Mouse (Mus musculus): ENCODE results near the gene Lmo7.

The Lmo7 gene

DNA sequence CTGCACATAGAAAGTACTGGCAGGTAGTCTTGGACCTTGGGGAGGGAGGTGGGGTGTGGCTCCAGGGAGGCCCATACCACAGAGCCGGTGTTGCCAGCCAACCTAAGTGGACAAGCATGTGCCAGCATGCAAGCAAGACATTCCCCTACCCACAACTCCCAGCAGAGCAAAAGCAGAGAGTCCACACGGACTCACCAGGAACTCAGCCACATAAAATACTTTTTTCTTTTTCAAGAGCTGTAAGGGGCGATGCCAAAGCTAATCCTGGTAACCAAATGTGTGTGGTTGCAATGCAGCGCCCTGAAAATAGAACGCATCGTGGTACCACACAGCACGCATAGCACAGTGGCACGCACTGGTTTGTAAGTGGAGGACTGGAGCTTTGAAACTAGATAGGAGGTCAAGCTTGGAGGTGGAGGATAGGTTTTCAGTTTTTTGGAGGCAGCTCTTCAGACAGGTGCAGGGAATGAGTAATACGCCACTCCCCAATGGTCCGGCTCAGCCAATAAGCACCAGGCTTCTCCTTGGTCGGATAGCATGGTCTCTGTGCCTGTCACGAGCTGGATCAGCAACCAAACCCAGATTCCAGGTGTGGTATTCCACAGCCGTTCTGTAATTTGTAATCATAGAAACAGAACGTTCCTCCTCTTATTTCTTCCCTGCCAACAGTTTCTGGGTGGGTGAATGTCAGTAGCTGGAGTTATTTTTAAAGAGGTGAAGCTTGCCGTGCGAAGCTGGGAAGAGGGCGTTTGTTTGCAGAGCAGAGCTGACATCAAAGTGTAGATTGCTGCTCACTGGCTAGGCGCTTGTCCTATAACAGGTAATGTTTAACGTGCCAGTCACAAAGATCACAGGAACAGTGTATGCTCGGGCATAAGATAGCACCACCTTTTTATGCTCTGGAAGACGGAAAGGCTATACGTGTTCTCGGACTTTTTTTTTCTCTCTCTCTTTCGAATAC lies 110.3 kb downstream of the Lmo7 start:
- DNase-seq: peak; percentile 80

DNA sequence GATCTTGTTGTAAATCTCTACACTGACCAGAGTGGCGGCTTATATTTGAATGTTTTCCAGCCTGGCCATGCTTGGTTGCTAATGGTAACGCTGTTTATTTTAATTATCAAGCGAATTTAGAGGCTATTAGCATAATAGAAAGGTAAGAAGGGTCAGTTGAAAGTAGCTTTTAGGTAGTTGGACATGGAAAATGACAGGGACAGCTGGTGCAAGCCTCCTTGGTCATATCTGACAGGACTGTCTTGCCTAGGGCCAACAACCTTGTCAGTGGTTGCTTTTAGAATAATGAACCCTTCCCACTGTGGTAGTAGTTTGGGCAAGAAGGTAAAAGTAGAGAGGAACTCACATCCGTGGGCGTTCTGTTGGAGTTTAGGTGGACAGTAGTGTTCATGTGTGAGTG lies 111.5 kb downstream of the Lmo7 start:
- DNase-seq: no peak

GRCm38 (mm10) chr14:101842521-101842920 lies 112.8 kb downstream of the Lmo7 start:
- DNase-seq: no peak

DNA sequence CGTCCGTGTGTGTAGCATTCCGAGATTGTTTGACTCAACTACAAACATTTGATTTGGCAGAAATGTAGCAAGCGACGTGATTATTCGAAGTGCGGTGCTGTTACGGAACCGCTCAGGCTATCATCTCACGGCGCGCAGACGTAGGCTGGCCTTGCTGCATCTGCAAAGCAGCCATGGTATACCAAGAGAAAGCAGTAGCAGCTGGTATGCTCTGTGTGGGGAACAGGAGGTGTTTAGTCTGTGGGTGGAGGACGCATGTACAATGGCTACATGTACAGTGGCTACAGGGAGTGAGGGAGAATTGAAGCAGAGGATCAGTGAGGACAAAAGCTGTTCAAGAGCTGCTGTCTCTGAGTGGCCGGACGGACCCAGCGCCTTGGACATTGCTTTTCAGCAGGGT lies 113.7 kb downstream of the Lmo7 start:
- DNase-seq: peak; percentile 75

DNA sequence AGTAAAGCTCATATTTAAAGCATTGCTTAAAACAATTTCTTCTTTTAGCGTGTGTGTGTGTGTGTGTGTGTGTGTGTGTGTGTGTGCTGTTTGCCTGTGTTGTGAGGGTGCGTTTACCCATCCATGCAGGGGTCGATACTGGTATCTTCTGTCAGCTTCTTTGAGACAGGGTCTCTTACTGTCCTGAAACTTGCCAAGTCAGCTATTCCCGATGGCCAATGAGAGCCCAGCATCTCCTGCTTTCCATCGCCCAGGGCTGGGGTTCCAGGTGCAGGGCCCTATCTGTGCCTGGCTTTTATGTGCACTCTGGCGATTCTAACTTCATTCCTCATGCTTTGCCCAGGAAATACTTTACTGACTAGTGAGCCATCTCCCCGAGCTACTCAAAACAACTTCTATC lies 114.7 kb downstream of the Lmo7 start:
- no peak for DNase-seq

DNA sequence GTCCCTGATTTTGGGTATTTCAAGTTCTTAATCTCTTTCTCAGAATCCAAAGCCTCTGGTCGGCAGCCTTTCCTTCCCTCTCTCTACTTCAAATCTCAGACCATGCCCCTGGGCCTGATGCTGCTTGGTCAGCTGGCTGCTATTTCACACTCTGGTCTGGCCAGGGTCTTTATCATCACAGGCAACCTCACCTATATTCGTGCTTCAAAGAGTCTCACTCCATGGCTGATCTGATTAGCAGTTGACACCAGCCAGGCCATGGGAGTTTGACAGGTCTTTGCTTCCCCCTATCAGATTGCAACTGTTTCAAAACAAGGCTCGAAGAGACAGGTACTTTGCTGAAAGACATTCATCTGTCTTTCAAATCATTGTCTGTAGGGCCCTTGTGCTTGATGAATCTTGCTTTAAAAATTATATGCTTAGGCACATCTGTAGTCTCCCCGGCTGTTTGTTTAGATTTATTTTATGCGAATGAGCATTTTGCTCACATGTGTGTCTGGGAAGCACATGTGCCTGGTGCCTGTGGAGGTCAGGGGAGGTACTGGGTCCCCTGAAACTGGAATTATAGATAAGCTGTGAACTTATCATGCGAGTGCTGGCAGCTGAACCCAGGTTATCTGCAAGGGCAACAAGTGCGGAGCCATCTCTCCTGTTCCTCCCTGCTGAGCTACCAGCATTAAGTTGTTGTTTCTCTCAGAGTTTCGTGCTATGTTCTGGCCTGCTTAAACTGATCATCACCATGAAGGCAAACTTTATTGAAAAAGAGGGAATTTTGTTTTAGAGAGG lies 116.5 kb downstream of the Lmo7 start:
- no peak for DNase-seq

DNA sequence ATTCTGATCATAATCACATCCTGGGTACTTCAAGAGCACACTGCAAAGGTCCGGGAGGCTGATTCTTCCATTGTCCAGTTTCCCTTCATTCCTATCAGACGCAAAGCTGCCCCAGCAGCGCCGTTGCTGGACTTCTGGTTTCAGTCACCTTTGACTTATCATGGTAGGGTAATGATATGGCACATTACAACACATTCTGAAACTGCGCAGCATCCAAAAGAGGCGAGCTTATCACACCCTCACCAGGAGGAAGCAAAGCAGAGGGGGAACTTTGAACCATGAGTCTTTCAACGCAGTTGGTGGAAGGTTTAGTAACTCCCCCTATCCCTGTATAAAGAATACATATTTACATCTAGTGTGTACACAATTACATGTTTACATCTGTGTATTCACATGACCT lies 117.8 kb downstream of the Lmo7 start:
- DNase-seq: no peak

GRCm38 (mm10) chr14:101852584-101853195 lies 122.9 kb downstream of the Lmo7 start:
- no peak for DNase-seq

- no peak for DNase-seq
Measured at GRCm38 (mm10) chr14:101853207-101853606, 123.5 kb downstream of the Lmo7 start.

DNA sequence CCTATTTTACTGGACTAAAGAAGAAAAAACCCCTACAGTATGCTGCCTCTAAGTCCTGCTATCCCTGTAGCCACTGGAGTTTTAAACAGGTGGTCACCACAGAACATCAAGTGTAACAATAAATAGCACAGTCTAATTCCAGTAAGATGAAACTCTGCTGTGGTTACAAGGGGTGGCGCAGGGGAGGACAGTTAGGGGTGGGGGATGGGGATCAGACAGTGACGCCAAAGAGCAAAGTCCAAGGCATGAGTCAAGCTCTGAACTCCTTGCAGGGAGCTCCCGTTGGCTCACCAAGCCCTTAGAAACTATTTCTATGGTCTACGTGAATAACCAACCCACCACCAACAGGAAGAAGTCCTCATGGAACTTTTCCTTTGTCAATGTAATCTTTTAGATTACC lies 124.0 kb downstream of the Lmo7 start:
- no peak for DNase-seq

DNA sequence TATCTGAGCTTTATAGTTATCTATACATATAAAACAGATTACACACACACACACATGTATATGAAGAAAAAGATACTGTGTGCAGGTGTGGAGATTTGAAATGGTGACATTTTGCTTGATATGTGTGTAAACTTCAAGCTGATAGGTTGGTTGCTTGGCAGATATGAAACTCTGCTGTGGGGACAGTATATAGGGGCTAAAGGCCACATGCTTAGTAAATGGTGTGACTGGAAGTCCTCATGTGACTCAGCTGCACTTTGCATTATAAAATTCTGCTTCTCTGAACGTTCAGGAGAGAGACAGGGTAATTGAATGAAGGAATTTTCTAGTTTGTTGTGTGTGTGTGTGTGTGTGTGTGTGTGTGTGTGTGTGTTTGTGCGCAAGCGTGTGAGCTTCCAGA lies 124.5 kb downstream of the Lmo7 start:
- no peak for DNase-seq

- DNase-seq: no peak
Measured at GRCm38 (mm10) chr14:101859305-101859886, 129.6 kb downstream of the Lmo7 start.

- no peak for DNase-seq
Measured at GRCm38 (mm10) chr14:101862088-101862487, 132.3 kb downstream of the Lmo7 start.

- DNase-seq: peak; percentile 59
Measured at GRCm38 (mm10) chr14:101867071-101867733, 137.4 kb downstream of the Lmo7 start.

DNA sequence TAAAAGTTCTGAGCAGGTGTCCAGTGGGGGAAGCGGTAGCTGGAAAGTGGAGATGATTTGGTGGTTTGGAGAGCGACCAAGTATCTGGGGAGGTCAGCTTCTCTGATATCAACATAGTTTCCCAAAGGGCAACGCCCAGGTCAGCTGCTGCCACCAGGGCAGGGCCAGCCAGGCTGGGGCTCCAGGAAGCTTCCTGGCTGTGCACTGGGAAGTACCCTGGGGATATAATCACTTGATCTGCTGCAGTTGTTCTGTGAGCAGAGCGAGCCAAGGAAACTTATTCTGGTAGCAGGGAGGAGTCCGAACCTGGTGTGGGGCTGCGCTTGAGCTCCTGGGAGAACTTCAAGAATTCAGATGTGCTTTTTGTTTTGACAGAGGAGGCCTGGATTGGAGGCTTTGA lies 139.4 kb downstream of the Lmo7 start:
- DNase-seq: no peak

GRCm38 (mm10) chr14:101869661-101870060 lies 139.9 kb downstream of the Lmo7 start:
- DNase-seq: no peak

- DNase-seq: peak; percentile 66
Measured at GRCm38 (mm10) chr14:101870171-101870902, 140.6 kb downstream of the Lmo7 start.

GRCm38 (mm10) chr14:101872846-101873245 lies 143.1 kb downstream of the Lmo7 start:
- DNase-seq: no peak

DNA sequence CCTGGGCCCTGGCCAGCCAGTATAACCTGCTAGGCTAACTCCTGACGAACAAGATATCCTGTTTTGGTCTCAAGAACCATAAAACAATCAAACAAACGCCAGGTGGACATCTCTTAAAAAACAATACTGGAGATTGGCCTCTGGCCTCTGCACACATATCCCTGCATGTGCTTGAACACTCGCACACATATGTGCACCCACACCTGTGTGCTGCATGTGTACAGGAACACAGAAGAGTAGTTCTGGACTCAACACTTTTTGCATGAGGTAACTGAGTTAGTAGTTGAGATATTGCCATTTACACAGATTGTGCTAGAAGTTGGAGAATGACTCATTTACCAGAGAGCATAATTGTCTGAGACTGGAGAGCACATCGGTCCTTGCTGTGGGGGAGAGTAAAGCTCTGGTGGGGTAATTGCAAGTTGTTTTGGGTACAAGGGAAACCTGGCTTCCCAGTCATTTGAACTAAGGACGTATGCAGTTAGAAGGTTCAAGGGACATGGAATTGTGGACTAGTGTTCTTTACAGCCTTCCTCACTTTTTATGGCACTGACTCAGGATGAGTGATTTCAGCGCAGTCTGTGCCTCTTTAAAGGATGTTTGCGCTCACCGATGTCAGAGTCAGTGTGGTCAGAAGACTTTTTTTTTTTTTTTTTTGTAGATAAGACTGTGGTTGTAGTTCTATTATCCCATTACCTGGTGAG lies 148.7 kb downstream of the Lmo7 start:
- no peak for DNase-seq

GRCm38 (mm10) chr14:101879050-101879694 lies 149.4 kb downstream of the Lmo7 start:
- DNase-seq: no peak

DNA sequence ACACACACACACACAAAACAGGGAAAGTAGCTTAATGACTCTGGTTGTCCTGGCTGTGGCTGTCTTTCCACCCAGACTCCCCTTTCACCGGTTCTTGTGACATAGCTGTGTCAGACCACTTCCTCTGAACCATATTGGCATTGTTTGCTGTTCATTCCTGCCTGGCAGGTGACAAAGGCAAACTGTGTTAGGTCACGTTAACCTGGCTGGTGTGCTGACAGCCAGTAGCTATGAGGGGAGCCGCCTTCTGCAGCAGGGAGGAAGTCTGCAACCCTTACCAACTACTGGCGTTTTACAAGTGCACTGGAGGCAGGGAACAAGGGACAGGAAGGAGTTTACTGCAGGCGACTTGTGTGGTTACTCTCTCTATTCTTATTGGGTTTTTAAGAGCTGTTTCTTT lies 153.2 kb downstream of the Lmo7 start:
- no peak for DNase-seq
